Mouse (Mus musculus) ES-Bruce4 (cell line): ENCODE data around the gene Epo.

Experiments used
- CTCF ChIP-seq: IDR thresholded peaks from one replicate; pipeline ENCODE4 v1.8.1; 2011; ENCODE audit warnings: low read depth, low read length
- POLR2A ChIP-seq: IDR thresholded peaks from one replicate; pipeline ENCODE4 v1.8.1; 2011; ENCODE audit warnings: low read length; ENCODE audit not compliant: insufficient read depth

- TF ChIP-seq CTCF = no peak
- no peak for TF ChIP-seq POLR2A
These were observed 22.3 kb downstream of the Epo start for GRCm38 (mm10) chr5:137510573-137511390.
